Comparison of ENCODE assay signal across 8 mouse cellular contexts in genomic region chr11:88356598-88357290, GRCm38 (mm10).
A peak's percentile ranks its signal among the peaks of the same experiment; 100 is the strongest.
DNase-seq lines count a peak whose midpoint lies in the region; ATAC-seq and TF ChIP-seq lines count a peak whose summit lies in the region.

No protein-coding gene starts in this region.

- 0 out of 2 replicates have a peak, but pooled peaks cover 2% of the 10 kb centered on the region for H3K4me1 ChIP-seq in intestine, embryonic 16.5 days (ENCODE audit: control insufficient read depth, insufficient read depth, low read length)
- peaks cover 26% of the 10 kb centered on the region for H3K4me1 ChIP-seq in limb, embryonic 10.5 days
- H3K4me1 ChIP-seq in stomach, postnatal 0 days (replicated peaks; ENCODE audit: control insufficient read depth, insufficient read depth), result no peaks in the 10 kb centered on the region

- H3K9me3 ChIP-seq in intestine, embryonic 16.5 days (ENCODE audit: control insufficient read depth, low read length), result no peaks in the 10 kb centered on the region
- H3K9me3 ChIP-seq in limb, embryonic 10.5 days (replicated peaks), result no peaks in the 10 kb centered on the region
- H3K9me3 ChIP-seq in stomach, postnatal 0 days (ENCODE audit: control insufficient read depth, low read length), result no peaks in the 10 kb centered on the region

- peak; percentile 81 for ATAC-seq in granulocyte monocyte progenitor cell, adult 5-6 weeks (replicated peaks; ENCODE audit: poor library complexity, severe bottlenecking)
- peak; percentile 92 for ATAC-seq in intestine, embryonic 16.5 days
- peak; percentile 90 for ATAC-seq in stomach, postnatal 0 days (ENCODE audit: low FRiP score, low TSS enrichment)

- H3K27me3 ChIP-seq in intestine, embryonic 16.5 days (replicated peaks; ENCODE audit: control insufficient read depth, insufficient read depth, low read length), result no peaks in the 10 kb centered on the region
- no peaks in the 10 kb centered on the region for H3K27me3 ChIP-seq in limb, embryonic 10.5 days (ENCODE audit: low read depth, poor library complexity, severe bottlenecking)
- H3K27me3 ChIP-seq in stomach, postnatal 0 days (ENCODE audit: control insufficient read depth, insufficient read depth, low read length), result no peaks in the 10 kb centered on the region

- TF ChIP-seq CTCF in stomach, postnatal 0 days (IDR thresholded peaks at IDR 0.05; ENCODE audit: low read depth), result no peak

- no peak overlapping the region for H3K4me3 ChIP-seq in intestine, embryonic 16.5 days (ENCODE audit: low read length)
- H3K4me3 ChIP-seq in limb, embryonic 10.5 days, result no peak overlapping the region
- no peak overlapping the region for H3K4me3 ChIP-seq in stomach, postnatal 0 days (ENCODE audit: low read depth, low read length)

- H3K4me2 ChIP-seq in intestine, embryonic 16.5 days (ENCODE audit: low read depth, low read length), result no peak overlapping the region
- H3K4me2 ChIP-seq in stomach, postnatal 0 days (replicated peaks; ENCODE audit: low read depth), result no peak overlapping the region

- TF ChIP-seq EP300 in stomach, postnatal 0 days (optimal IDR thresholded peaks at IDR 0.05), result no peak

- H3K27ac ChIP-seq in intestine, embryonic 16.5 days (ENCODE audit: low read length), result peak overlapping the region; percentile 45; the same call in 1 of the 2 replicates
- peak overlapping the region; percentile 78 for H3K27ac ChIP-seq in limb, embryonic 10.5 days
- no peak overlapping the region for H3K27ac ChIP-seq in stomach, postnatal 0 days (replicated peaks)

- DNase-seq in adrenal gland, postnatal 14 days, result peak; percentile 86
- DNase-seq in embryo, embryonic 10.5 days (ENCODE audit: low spot score), result peak; percentile 78
- peak; percentile 65 for DNase-seq in limb, embryonic 10.5 days (ENCODE audit: low spot score)
- peak; percentile 74 for DNase-seq in mesoderm, embryonic 11.5 days (ENCODE audit: low read depth, low spot score)
- peak; percentile 87 for DNase-seq in stomach, postnatal 0 days (ENCODE audit: low spot score)
- no peak for DNase-seq in B cell, adult 2 months

- H3K36me3 ChIP-seq in intestine, embryonic 16.5 days (ENCODE audit: control insufficient read depth, insufficient read depth, low read length), result no peaks in the 10 kb centered on the region
- peaks cover 79% of the 10 kb centered on the region for H3K36me3 ChIP-seq in limb, embryonic 10.5 days
- H3K36me3 ChIP-seq in stomach, postnatal 0 days (ENCODE audit: control insufficient read depth, insufficient read depth, low read length), result no peaks in the 10 kb centered on the region; the same call in 1 of the 2 replicates

- no peak overlapping the region for H3K9ac ChIP-seq in intestine, embryonic 16.5 days (ENCODE audit: low read depth, low read length)
- no peak overlapping the region for H3K9ac ChIP-seq in stomach, postnatal 0 days (ENCODE audit: low read length)

- WGBS in intestine, embryonic 16.5 days, result 43% methylated on average over 8 of the region's 8 CpGs
- WGBS in limb, embryonic 10.5 days, result 67% methylated on average over 8 of the region's 8 CpGs
- WGBS in stomach, postnatal 0 days, result 50% methylated on average over 8 of the region's 8 CpGs

Comparison
In these comparisons a context has a peak if more than half of its experiments do, and no peak if none do; other contexts are left out.
1. DNase-seq: peak in adrenal gland, postnatal 14 days (single experiment), embryo, embryonic 10.5 days (single experiment), limb, embryonic 10.5 days (single experiment), mesoderm, embryonic 11.5 days (single experiment) and stomach, postnatal 0 days (single experiment); none in B cell, adult 2 months (0 of 2).
2. Peak in every context shown above with its lines, with median percentiles within 50 percentile points of each other: ATAC-seq.